Mouse (Mus musculus) limb, embryonic 12.5 days (tissue): Measurements from ENCODE around the gene Sgms1. TPM values are rescaled to one million over a fixed set of nuclear protein-coding genes. Genes with fewer than 3 reads are reported as not detected.

Experiments used
- ATAC-seq: fragments of 200-750 bp; cut with Nextera tagmentation; 2 replicates; pipeline ENCODE4 v1.8.0; 2017; ENCODE audit warnings: low read depth, moderate TSS enrichment; ENCODE audit not compliant: insufficient number of reproducible peaks, insufficient read depth, low FRiP score, low TSS enrichment
- H3K27ac ChIP-seq: fragments of 300-500 bp; sonication (generic); 2 replicates; pipeline ENCODE4 v1.5.1; 2016; ENCODE audit warnings: mild to moderate bottlenecking, moderate library complexity
- H3K27me3 ChIP-seq: fragments of 300-500 bp; sonication (generic); 2 replicates; pipeline ENCODE4 v1.6.1; 2016; ENCODE audit warnings: mild to moderate bottlenecking, moderate library complexity
- H3K36me3 ChIP-seq: fragments of 300-500 bp; sonication (generic); 2 replicates; pipeline ENCODE4 v1.6.1; 2016; ENCODE audit warnings: mild to moderate bottlenecking, moderate library complexity
- H3K4me1 ChIP-seq: fragments of 300-500 bp; sonication (generic); replicated peaks from 2 replicates; pipeline ENCODE4 v1.6.1; 2016
- H3K4me2 ChIP-seq: fragments of 300-500 bp; sonication (generic); 2 replicates; pipeline ENCODE4 v1.6.1; 2016; ENCODE audit warnings: mild to moderate bottlenecking, moderate library complexity
- H3K4me3 ChIP-seq: fragments of 300-500 bp; sonication (generic); replicated peaks from 2 replicates; pipeline ENCODE4 v1.5.1; 2016; ENCODE audit warnings: mild to moderate bottlenecking
- H3K9ac ChIP-seq: fragments of 300-500 bp; sonication (generic); replicated peaks from 2 replicates; pipeline ENCODE4 v1.6.1; 2016; ENCODE audit warnings: mild to moderate bottlenecking, moderate library complexity
- H3K9me3 ChIP-seq: fragments of 300-500 bp; sonication (generic); 2 replicates; pipeline ENCODE4 v1.6.1; 2016; ENCODE audit warnings: mild to moderate bottlenecking, moderate library complexity
- WGBS: fragments of 180-500 bp; shearing (Covaris S2); methylation state at CpG from one replicate; pipeline ENCODE4 v1.1.7; 2016; 5-methylcytosine and 5-hydroxymethylcytosine counted together
- polyA plus RNA-seq: library from polyadenylated mRNA; unstranded; fragments of >200 nt; fragmentation: Nextera tagmentation; extraction: Ambion mirVana; gene quantifications from 2 replicates; pipeline ENCODE4 v1.2.1, GENCODE M21; 2016

Sgms1 gene
- polyA plus RNA-seq, 1 experiment from 2014 or later: 21.6 TPM

DNA sequence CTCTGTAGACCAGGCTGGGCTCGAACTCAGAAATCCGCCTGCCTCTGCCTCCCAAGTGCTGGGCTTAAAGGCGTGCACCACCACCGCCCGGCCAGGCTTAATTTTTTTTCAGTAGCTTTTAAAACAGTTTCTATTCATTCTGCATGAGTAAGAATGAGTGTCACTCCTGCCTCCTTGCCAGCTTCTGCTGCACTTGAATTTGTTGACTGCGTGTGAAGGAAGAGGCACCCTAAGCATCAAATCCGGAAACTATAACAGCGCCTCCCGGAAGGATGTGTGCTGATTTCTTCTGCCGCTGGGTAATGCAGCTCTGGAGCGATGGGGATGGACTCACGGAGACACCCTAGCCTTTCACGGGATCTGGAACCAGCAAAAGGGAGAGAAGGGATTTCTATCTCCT lies 5.3 kb upstream of the Sgms1 start:
- 0 out of 2 replicates have a peak, but pooled peaks cover 2% of the 10 kb centered on the region for H3K27me3 ChIP-seq
- 91% methylated on average over 13 of the region's 13 CpGs for WGBS
- H3K4me2 ChIP-seq: no peak overlapping the region
- H3K9me3 ChIP-seq: peaks cover 3% of the 10 kb centered on the region; the same call in 1 of the 2 replicates
- no peak overlapping the region for H3K9ac ChIP-seq
- H3K36me3 ChIP-seq: no peaks in the 10 kb centered on the region; the same call in 1 of the 2 replicates
- no peak for ATAC-seq
- H3K27ac ChIP-seq: no peak overlapping the region
- peaks cover 14% of the 10 kb centered on the region for H3K4me1 ChIP-seq
- no peak overlapping the region for H3K4me3 ChIP-seq

DNA sequence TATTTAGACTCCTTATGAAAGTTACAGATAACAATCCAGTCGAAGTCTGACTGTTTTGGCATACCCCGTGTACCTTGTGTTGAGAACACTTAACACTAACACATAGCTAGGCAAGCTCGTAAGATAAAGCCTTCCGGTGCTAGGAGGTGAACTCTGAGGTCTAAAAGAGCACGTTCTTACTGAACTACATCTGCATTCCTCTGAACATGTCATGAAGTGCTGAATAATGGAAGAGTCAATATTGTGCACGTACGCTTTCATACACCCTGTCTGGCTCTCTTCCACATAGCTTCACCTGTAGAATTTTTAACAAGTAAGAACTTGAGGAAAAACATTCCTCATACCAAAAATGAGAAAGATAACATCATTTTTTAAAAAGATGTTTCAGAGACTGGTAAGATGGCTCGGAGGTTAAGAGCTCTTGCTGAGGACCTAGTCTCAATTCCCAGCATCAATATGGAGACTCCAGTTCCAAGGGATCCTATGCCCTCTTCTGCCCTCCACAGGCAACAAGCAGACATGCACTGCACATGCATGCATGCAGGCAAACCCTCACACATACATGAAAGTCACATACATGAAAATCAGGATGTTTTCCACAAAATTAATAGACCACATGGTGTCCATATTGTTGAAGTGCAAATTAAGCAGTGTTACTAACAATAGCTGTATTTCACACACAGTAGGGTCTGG lies 4.4 kb upstream of the Sgms1 start:
- H3K4me1 ChIP-seq: peaks cover 14% of the 10 kb centered on the region
- no peak overlapping the region for H3K4me3 ChIP-seq
- no peak overlapping the region for H3K4me2 ChIP-seq
- 0 out of 2 replicates have a peak, but pooled peaks cover 2% of the 10 kb centered on the region for H3K27me3 ChIP-seq
- peaks cover 3% of the 10 kb centered on the region; the same call in 1 of the 2 replicates for H3K9me3 ChIP-seq
- no peak overlapping the region for H3K27ac ChIP-seq
- no peaks in the 10 kb centered on the region; the same call in 1 of the 2 replicates for H3K36me3 ChIP-seq
- no peak overlapping the region for H3K9ac ChIP-seq
- 83% methylated on average over 8 of the region's 8 CpGs for WGBS
- ATAC-seq: no peak

DNA sequence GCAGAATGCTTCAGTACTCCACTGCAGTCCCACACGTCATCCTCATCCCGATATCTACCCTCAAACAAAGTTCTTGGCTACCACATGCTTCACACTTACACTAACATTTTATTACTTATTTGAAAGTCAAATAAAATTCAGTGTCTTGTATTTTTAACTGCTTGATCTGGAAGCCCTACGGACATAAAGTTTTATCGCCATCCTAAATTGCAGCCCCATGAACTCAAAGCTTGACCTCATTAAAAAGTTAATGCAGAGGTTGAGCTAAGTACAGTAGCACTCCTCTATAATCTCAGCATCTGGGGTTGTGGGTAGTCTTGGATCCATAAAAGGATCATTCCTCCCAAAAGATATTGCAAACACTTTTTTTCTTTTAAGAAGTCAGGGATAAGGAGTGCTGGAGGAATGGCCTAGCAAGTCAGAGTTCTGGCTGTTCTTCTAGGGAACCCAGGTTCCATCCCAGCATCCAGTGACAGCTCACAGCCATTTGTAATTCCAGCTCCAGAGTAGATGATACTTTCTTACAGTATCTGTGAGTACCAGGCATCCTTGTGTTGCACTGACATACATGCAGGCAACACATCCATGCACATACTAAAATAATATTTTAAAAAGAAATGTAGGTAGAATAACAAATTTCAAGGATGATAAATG lies 3.7 kb upstream of the Sgms1 start:
- Histone ChIP-seq H3K36me3 (no peaks in the 10 kb centered on the region; the same call in 1 of the 2 replicates), H3K27ac (no peak overlapping the region), H3K27me3 (0 out of 2 replicates have a peak, but pooled peaks cover 2% of the 10 kb centered on the region), H3K4me3 (no peak overlapping the region), H3K4me1 (peaks cover 14% of the 10 kb centered on the region), H3K4me2 (no peak overlapping the region), H3K9me3 (peaks cover 3% of the 10 kb centered on the region; the same call in 1 of the 2 replicates), H3K9ac (no peak overlapping the region)
- WGBS: 37% methylated on average over 4 of the region's 4 CpGs
- no peak for ATAC-seq

DNA sequence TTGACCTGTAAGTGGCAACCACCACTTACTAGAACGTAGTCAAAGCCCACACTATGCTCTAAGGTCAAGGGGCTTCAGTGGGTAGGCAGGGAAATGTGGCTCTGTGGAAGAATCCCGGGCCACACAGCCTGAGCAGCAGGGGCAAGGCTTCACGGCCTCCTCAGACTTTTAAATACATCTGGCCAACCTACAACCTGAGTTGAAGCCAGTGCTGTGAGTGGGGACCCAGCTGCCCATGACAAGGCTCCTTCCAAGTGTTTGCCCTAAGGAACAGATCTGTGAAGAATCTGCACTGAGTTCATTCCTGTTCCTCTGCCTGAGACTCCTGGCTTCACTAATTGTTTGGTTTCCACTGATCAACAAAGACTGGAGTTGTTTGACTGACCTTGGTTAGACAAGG lies 1.9 kb upstream of the Sgms1 start:
- no peaks in the 10 kb centered on the region; the same call in 1 of the 2 replicates for H3K36me3 ChIP-seq
- H3K9ac ChIP-seq: no peak overlapping the region
- H3K4me3 ChIP-seq: no peak overlapping the region
- WGBS: 91% methylated on average over 3 of the region's 3 CpGs
- no peak overlapping the region for H3K27ac ChIP-seq
- ATAC-seq: no peak
- no peak overlapping the region for H3K4me2 ChIP-seq
- peaks cover 3% of the 10 kb centered on the region; the same call in 1 of the 2 replicates for H3K9me3 ChIP-seq
- peaks cover 25% of the 10 kb centered on the region for H3K4me1 ChIP-seq
- peaks cover 10% of the 10 kb centered on the region for H3K27me3 ChIP-seq

DNA sequence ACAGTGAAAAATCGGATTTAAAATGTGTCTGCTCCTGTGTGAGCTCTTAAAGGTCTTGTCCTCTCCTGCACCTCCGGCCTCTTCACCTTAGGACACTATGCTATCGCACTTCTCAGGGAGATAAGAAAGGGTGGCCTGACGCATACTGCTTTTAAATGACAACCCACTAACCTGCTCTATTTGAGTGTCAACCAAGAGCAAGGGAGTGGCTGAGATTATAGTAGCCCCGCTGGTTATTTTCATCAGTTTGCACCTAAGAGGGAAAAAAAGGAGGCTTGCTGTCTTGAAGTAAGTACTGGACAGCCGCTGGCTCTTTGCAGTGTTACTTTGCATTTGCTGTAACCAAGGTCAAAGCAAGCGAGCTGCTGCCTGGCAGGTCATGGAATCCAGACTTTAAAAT lies 602 bp upstream of the Sgms1 start:
- Histone ChIP-seq H3K27ac (no peak overlapping the region), H3K27me3 (peaks cover 12% of the 10 kb centered on the region), H3K4me1 (peaks cover 27% of the 10 kb centered on the region), H3K4me2 (peak overlapping the region; percentile 90), H3K9me3 (peaks cover 3% of the 10 kb centered on the region; the same call in 1 of the 2 replicates), H3K36me3 (no peaks in the 10 kb centered on the region; the same call in 1 of the 2 replicates), H3K4me3 (peak overlapping the region; percentile 78), H3K9ac (peak overlapping the region; percentile 84; the same call in 1 of the 2 replicates)
- WGBS: 85% methylated on average over 7 of the region's 7 CpGs
- no peak for ATAC-seq

DNA sequence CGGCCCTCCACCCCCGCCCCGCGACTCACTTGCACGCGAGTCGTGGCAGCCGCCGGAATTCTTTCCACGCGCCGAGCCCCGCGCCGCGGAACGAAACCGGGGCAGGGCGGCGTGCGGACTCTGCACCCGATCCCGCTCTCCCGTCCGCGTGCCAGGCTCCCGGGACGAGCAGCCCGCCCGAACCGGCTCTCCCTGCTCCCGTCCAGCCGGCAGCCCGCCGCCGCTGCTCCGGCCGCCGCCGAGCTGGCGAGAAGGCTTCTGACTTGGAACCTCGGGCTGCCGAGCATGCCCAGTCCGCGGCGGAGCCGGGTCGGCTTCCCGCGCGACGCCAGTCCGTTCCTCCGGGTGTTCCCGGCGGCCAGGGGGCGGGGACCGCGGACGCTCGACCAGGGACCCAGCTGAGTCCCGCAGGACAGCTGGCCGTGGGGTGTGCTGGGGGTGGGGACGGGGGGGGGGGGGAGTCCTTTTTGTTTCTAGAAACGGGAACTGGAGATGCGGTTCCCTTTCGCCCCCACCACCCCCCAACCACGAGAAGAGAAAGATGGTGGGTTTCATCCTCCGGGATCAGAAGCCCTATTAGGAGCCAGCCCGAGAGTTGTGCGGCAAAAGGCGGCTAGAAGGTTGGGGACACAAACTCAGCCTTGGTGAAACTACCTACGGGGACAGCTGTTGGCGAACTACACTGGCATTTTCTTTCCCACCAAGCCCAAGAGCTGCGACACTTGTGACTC lies 1.2 kb downstream of the Sgms1 start:
- Histone ChIP-seq H3K4me2 (peak overlapping the region; percentile 90), H3K9ac (peak overlapping the region; percentile 84), H3K4me1 (peaks cover 27% of the 10 kb centered on the region), H3K9me3 (peaks cover 3% of the 10 kb centered on the region; the same call in 1 of the 2 replicates), H3K27me3 (peaks cover 12% of the 10 kb centered on the region), H3K4me3 (peak overlapping the region; percentile 78), H3K27ac (peak overlapping the region; percentile 93), H3K36me3 (no peaks in the 10 kb centered on the region; the same call in 1 of the 2 replicates)
- peak; percentile 76 for ATAC-seq
- under 1% methylated on average over 70 of the region's 75 CpGs for WGBS

DNA sequence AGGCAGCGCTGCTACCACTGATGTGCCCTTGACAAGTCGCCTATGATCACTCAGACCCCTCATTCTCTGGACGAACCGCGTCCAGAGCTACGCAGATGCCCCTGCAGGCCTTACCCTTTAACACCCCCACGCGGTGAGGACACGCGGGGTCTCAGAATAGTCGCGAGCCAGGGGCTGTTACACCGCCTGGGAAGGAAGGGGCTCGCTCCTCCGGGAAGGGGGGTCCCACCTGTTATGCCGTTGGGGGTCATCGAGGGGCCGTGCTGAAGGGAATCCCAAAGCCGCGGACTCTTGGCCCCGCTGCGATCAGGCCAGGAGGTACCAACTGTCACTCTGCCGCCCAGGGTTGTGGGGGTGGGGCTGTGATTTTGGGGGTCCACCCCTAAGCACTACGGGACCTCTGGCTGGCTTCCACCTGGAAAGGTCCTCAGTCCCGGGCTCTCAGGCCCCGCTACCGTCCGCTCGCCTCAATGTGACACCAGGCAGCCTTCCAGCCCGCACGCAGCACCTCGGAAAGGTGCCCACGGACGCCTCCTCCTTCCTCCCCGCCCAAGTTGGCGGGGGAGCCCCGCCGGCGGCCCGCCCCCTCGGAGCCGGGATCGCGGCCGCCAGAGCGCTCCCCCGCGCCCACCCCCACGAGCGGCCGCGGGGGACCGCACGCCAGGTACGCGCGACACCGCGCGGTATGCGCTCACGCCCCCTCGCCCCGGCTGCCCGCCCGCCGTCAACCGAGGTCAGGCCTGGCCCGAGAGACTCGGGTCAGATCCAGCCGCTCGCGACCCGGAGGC lies 1.9 kb downstream of the Sgms1 start:
- H3K9ac ChIP-seq: peak overlapping the region; percentile 84
- under 1% methylated on average over 52 of the region's 74 CpGs for WGBS
- peak overlapping the region; percentile 90 for H3K4me2 ChIP-seq

DNA sequence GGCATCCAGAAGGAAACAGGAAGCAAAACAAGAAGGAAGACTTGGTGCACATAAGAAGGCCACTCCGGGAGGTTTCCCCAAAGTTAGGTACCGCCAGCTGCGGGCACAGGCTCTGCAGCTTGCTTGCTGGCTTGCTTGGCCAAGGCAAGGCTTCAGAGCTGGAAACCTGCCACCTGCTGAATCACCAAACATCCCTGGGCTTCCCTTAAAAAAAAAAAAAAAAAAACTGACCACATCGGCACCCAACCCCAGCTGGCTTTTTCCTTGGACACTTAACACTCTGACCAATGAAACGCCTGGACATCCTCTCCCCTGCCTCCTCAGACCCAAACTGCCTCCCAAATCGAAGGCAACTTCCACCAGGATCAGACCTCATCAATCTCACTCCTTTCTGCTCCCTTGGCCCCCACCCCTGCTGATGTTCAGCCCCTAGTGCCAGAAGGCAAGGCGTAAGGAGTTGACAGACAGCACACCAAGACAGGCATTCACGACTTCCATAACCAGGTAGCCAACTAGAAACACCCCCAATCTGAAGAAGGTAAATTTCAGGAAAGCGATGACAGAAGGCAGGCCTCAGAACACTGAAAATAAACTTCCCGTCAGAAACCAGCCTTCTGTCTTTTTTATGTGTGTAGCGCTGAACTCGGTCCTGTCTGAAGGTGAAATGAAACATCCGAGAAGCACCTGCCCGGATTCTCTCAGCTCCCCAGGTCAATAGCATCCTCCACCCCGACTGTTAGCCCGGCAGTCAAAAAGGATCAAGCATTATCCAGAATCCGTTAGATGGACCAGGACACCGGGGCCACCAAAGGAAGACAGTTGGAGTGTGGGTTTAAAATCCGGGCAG lies 2.7 kb downstream of the Sgms1 start:
- Histone ChIP-seq H3K27me3 (peaks cover 12% of the 10 kb centered on the region), H3K9ac (peak overlapping the region; percentile 84), H3K9me3 (peaks cover 3% of the 10 kb centered on the region; the same call in 1 of the 2 replicates), H3K4me2 (peak overlapping the region; percentile 90), H3K4me3 (peak overlapping the region; percentile 78), H3K36me3 (no peaks in the 10 kb centered on the region; the same call in 1 of the 2 replicates), H3K27ac (no peak overlapping the region), H3K4me1 (peaks cover 18% of the 10 kb centered on the region)
- ATAC-seq: no peak
- 26% methylated on average over 19 of the region's 19 CpGs for WGBS

More for the DNA sequence above, 1.9 kb downstream of the Sgms1 start:
- Histone ChIP-seq H3K9me3 (peaks cover 3% of the 10 kb centered on the region; the same call in 1 of the 2 replicates), H3K36me3 (no peaks in the 10 kb centered on the region; the same call in 1 of the 2 replicates), H3K4me3 (peak overlapping the region; percentile 78), H3K27me3 (peaks cover 12% of the 10 kb centered on the region), H3K4me1 (peaks cover 22% of the 10 kb centered on the region), H3K27ac (peak overlapping the region; percentile 93)
- ATAC-seq: peak; percentile 28; the same call in 1 of the 2 replicates

DNA sequence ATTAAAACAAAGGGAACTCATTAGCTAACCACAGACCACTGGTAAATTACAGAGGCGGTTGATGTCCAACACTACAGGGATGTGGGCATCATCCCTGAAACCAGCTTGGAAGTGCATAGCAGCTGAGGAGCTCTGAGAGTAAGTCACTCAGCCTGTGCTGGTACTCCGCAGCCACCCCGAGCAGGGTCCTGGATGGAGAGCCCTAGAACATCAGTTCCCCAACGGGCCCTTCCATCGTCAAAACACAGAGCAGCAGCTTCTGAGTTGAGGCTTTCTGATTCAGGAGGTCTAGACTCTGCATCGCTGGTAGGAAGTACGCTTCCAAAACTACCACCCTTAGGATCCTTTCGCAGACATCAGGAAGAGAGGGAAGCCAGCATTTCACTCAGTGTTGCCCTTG lies 5.8 kb downstream of the Sgms1 start:
- peaks cover 12% of the 10 kb centered on the region for H3K4me1 ChIP-seq
- no peak overlapping the region for H3K9ac ChIP-seq
- no peak for ATAC-seq
- peaks cover 10% of the 10 kb centered on the region for H3K27me3 ChIP-seq
- no peak overlapping the region for H3K4me3 ChIP-seq
- H3K36me3 ChIP-seq: no peaks in the 10 kb centered on the region
- 92% methylated on average over 8 of the region's 8 CpGs for WGBS
- H3K27ac ChIP-seq: no peak overlapping the region
- no peak overlapping the region for H3K4me2 ChIP-seq
- H3K9me3 ChIP-seq: no peaks in the 10 kb centered on the region
